Mouse (Mus musculus) spleen, adult 2 months (tissue): Measurements from ENCODE around the gene Jpt1.

ENCODE experiments used
- CTCF ChIP-seq: fragments of 200-500 bp; IDR thresholded peaks from 2 replicates; pipeline ENCODE4 v1.5.1; 2011; ENCODE audit warnings: mild to moderate bottlenecking, inconsistent platforms; ENCODE audit not compliant: insufficient read depth, insufficient read length, insufficient replicate concordance; ENCODE audit errors: extremely low read depth
- POLR2A ChIP-seq: fragments of 200-500 bp; IDR thresholded peaks from 2 replicates; pipeline ENCODE4 v1.6.1; 2011; ENCODE audit warnings: low read depth, low read length, inconsistent platforms

DNA sequence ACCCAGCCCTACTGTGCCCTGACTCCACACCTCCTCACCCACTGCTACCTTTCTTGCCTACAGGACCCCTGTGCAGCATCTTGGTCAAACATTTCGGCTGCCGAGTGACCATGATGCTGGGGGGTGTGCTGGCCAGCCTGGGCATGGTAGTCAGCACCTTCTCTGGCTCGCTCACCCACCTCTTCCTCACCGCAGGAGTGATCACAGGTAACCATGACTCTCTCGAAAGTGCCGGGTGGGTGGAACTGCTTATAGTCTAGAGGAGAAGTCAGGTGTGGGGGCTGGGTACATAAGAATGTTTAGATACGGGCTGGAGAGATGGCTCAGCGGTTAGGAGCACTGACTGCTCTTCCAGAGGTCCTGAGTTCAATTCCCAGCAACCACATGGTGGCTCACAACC is 49.3 kb downstream of the Jpt1 start:
- TF ChIP-seq CTCF, result no peak
- TF ChIP-seq POLR2A, result no peak
